Mouse (Mus musculus) embryonic facial prominence, embryonic 13.5 days (tissue): ENCODE measurements around the gene Eefsec. TPM values are rescaled to one million over a fixed set of nuclear protein-coding genes. Genes with fewer than 3 reads are reported as not detected.

ENCODE experiments used
- ATAC-seq: fragments of 200-750 bp; cut with Nextera tagmentation; 2 replicates; pipeline ENCODE4 v1.8.0; 2017; ENCODE audit warnings: low read depth; ENCODE audit not compliant: insufficient number of reproducible peaks, insufficient read depth, low FRiP score, low TSS enrichment
- H3K27ac ChIP-seq: fragments of 300-500 bp; sonication (generic); 2 replicates; pipeline ENCODE4 v1.5.1; 2015; ENCODE audit warnings: moderate library complexity, mild to moderate bottlenecking, inconsistent platforms
- H3K27me3 ChIP-seq: fragments of 300-500 bp; sonication (generic); 2 replicates; pipeline ENCODE4 v1.6.1; 2015; ENCODE audit warnings: mild to moderate bottlenecking, inconsistent platforms
- H3K36me3 ChIP-seq: fragments of 300-500 bp; sonication (generic); 2 replicates; pipeline ENCODE4 v1.6.1; 2015; ENCODE audit warnings: mild to moderate bottlenecking, inconsistent platforms
- H3K4me1 ChIP-seq: fragments of 300-500 bp; sonication (generic); 2 replicates; pipeline ENCODE4 v1.6.1; 2015; ENCODE audit warnings: inconsistent platforms
- H3K4me2 ChIP-seq: fragments of 300-500 bp; sonication (generic); 2 replicates; pipeline ENCODE4 v1.6.1; 2015; ENCODE audit warnings: moderate library complexity, mild to moderate bottlenecking, inconsistent platforms
- H3K4me3 ChIP-seq: fragments of 300-500 bp; sonication (generic); 2 replicates; pipeline ENCODE4 v1.5.1; 2015; ENCODE audit warnings: mild to moderate bottlenecking, inconsistent platforms
- H3K9ac ChIP-seq: fragments of 300-500 bp; sonication (generic); 2 replicates; pipeline ENCODE4 v1.6.1; 2015; ENCODE audit warnings: mild to moderate bottlenecking, inconsistent platforms
- H3K9me3 ChIP-seq: fragments of 300-500 bp; sonication (generic); 2 replicates; pipeline ENCODE4 v1.6.1; 2016; ENCODE audit warnings: inconsistent platforms
- WGBS: fragments of 180-500 bp; shearing (Covaris S2); methylation state at CpG from one replicate; pipeline ENCODE4 v1.1.7; 2015; ENCODE audit warnings: mixed read lengths; 5-methylcytosine and 5-hydroxymethylcytosine counted together
- polyA plus RNA-seq: library from polyadenylated mRNA; unstranded; fragments of >200 nt; fragmentation: Nextera tagmentation; extraction: Ambion mirVana; gene quantifications from 2 replicates; pipeline ENCODE4 v1.2.1, GENCODE M21; 2015

The Eefsec gene
- polyA plus RNA-seq, 1 experiment from 2014 or later = 46.9 TPM

GRCm38 (mm10) chr6:88412604-88413003 lies 33.7 kb downstream of the Eefsec start:
- Histone ChIP-seq H3K27ac (no peak overlapping the region), H3K36me3 (no peaks in the 10 kb centered on the region), H3K4me2 (no peak overlapping the region), H3K27me3 (no peaks in the 10 kb centered on the region), H3K9me3 (no peaks in the 10 kb centered on the region), H3K4me1 (peaks cover 63% of the 10 kb centered on the region), H3K4me3 (no peak overlapping the region), H3K9ac (no peak overlapping the region)
- no peak for ATAC-seq
- WGBS = 64% methylated on average over 2 of the region's 2 CpGs

- ATAC-seq = no peak; the same call in 1 of the 2 replicates
- Histone ChIP-seq H3K4me1 (peaks cover 37% of the 10 kb centered on the region), H3K27ac (peak overlapping the region; percentile 73), H3K4me2 (no peak overlapping the region), H3K36me3 (no peaks in the 10 kb centered on the region), H3K9ac (no peak overlapping the region), H3K9me3 (no peaks in the 10 kb centered on the region), H3K27me3 (no peaks in the 10 kb centered on the region), H3K4me3 (no peak overlapping the region)
- 10% methylated on average over 5 of the region's 5 CpGs for WGBS
These were observed 36.8 kb downstream of the Eefsec start for GRCm38 (mm10) chr6:88409492-88409891.

GRCm38 (mm10) chr6:88400451-88400850 lies 45.9 kb downstream of the Eefsec start:
- Histone ChIP-seq H3K4me1 (peaks cover 21% of the 10 kb centered on the region), H3K4me3 (no peak overlapping the region), H3K27ac (no peak overlapping the region), H3K9ac (no peak overlapping the region), H3K36me3 (no peaks in the 10 kb centered on the region), H3K9me3 (no peaks in the 10 kb centered on the region), H3K27me3 (no peaks in the 10 kb centered on the region), H3K4me2 (no peak overlapping the region)
- ATAC-seq = no peak
- WGBS = 65% methylated on average over 6 of the region's 6 CpGs

- 70% methylated on average over 2 of the region's 2 CpGs for WGBS
- no peaks in the 10 kb centered on the region for H3K27me3 ChIP-seq
- H3K4me3 ChIP-seq = no peak overlapping the region
- H3K36me3 ChIP-seq = no peaks in the 10 kb centered on the region
- no peak overlapping the region for H3K4me2 ChIP-seq
- no peaks in the 10 kb centered on the region for H3K9me3 ChIP-seq
- H3K4me1 ChIP-seq = peaks cover 35% of the 10 kb centered on the region
- no peak for ATAC-seq
- H3K9ac ChIP-seq = no peak overlapping the region
- H3K27ac ChIP-seq = no peak overlapping the region
These were observed 48.4 kb downstream of the Eefsec start for GRCm38 (mm10) chr6:88397985-88398384.

- Histone ChIP-seq H3K36me3 (0 out of 2 replicates have a peak, but pooled peaks cover 3% of the 10 kb centered on the region), H3K4me1 (peaks cover 51% of the 10 kb centered on the region), H3K9me3 (no peaks in the 10 kb centered on the region), H3K9ac (no peak overlapping the region), H3K4me2 (no peak overlapping the region), H3K27ac (peak overlapping the region; percentile 76), H3K4me3 (no peak overlapping the region), H3K27me3 (no peaks in the 10 kb centered on the region)
- WGBS = 36% methylated on average over 5 of the region's 5 CpGs
- ATAC-seq = no peak
These were observed 57.4 kb downstream of the Eefsec start for GRCm38 (mm10) chr6:88388946-88389345.

- Histone ChIP-seq H3K27me3 (no peaks in the 10 kb centered on the region), H3K36me3 (0 out of 2 replicates have a peak, but pooled peaks cover 3% of the 10 kb centered on the region), H3K9me3 (no peaks in the 10 kb centered on the region), H3K4me3 (no peak overlapping the region), H3K27ac (peak overlapping the region; percentile 76), H3K9ac (no peak overlapping the region), H3K4me1 (peaks cover 55% of the 10 kb centered on the region), H3K4me2 (no peak overlapping the region)
- no peak for ATAC-seq
- 41% methylated on average over 8 of the region's 8 CpGs for WGBS
These were observed 58.3 kb downstream of the Eefsec start for GRCm38 (mm10) chr6:88387836-88388724.

- 21% methylated on average over 8 of the region's 8 CpGs for WGBS
- Histone ChIP-seq H3K4me1 (peaks cover 62% of the 10 kb centered on the region), H3K4me2 (peak overlapping the region; percentile 41), H3K9ac (peak overlapping the region; percentile 46), H3K9me3 (no peaks in the 10 kb centered on the region), H3K27ac (peak overlapping the region; percentile 91), H3K27me3 (no peaks in the 10 kb centered on the region), H3K4me3 (no peak overlapping the region), H3K36me3 (no peaks in the 10 kb centered on the region)
- peak; percentile 62; the same call in 1 of the 2 replicates for ATAC-seq
These were observed 61.8 kb downstream of the Eefsec start for GRCm38 (mm10) chr6:88384420-88385053.

- H3K27me3 ChIP-seq = no peaks in the 10 kb centered on the region
- H3K27ac ChIP-seq = peak overlapping the region; percentile 91
- H3K4me2 ChIP-seq = peak overlapping the region; percentile 41
- H3K9ac ChIP-seq = no peak overlapping the region
- H3K4me3 ChIP-seq = no peak overlapping the region
- no peaks in the 10 kb centered on the region for H3K36me3 ChIP-seq
- no peak for ATAC-seq
- peaks cover 62% of the 10 kb centered on the region for H3K4me1 ChIP-seq
- H3K9me3 ChIP-seq = no peaks in the 10 kb centered on the region
These were observed 62.6 kb downstream of the Eefsec start for GRCm38 (mm10) chr6:88383734-88384133.

GRCm38 (mm10) chr6:88379756-88380155 lies 66.6 kb downstream of the Eefsec start:
- no peak overlapping the region for H3K4me2 ChIP-seq
- 20% methylated on average over 3 of the region's 3 CpGs for WGBS
- H3K36me3 ChIP-seq = no peaks in the 10 kb centered on the region
- H3K27me3 ChIP-seq = no peaks in the 10 kb centered on the region
- no peak overlapping the region for H3K4me3 ChIP-seq
- no peak for ATAC-seq
- no peak overlapping the region for H3K27ac ChIP-seq
- peaks cover 29% of the 10 kb centered on the region for H3K4me1 ChIP-seq
- H3K9me3 ChIP-seq = no peaks in the 10 kb centered on the region
- H3K9ac ChIP-seq = no peak overlapping the region

GRCm38 (mm10) chr6:88378829-88379228 lies 67.5 kb downstream of the Eefsec start:
- H3K4me1 ChIP-seq = peaks cover 23% of the 10 kb centered on the region
- no peaks in the 10 kb centered on the region for H3K36me3 ChIP-seq
- no peak overlapping the region for H3K4me3 ChIP-seq
- no peak overlapping the region for H3K27ac ChIP-seq
- 86% methylated on average over 1 of the region's 1 CpGs for WGBS
- H3K27me3 ChIP-seq = no peaks in the 10 kb centered on the region
- H3K9ac ChIP-seq = no peak overlapping the region
- no peaks in the 10 kb centered on the region for H3K9me3 ChIP-seq
- H3K4me2 ChIP-seq = no peak overlapping the region
- ATAC-seq = no peak

GRCm38 (mm10) chr6:88374247-88374646 lies 72.1 kb downstream of the Eefsec start:
- ATAC-seq = no peak
- no peak overlapping the region for H3K4me3 ChIP-seq
- WGBS = 69% methylated on average over 7 of the region's 7 CpGs

More at GRCm38 (mm10) chr6:88374247-88374646, 72.1 kb downstream of the Eefsec start:
- Histone ChIP-seq H3K27me3 (no peaks in the 10 kb centered on the region), H3K36me3 (0 out of 2 replicates have a peak, but pooled peaks cover 5% of the 10 kb centered on the region), H3K9ac (no peak overlapping the region), H3K4me2 (no peak overlapping the region), H3K4me1 (peaks cover 21% of the 10 kb centered on the region), H3K9me3 (no peaks in the 10 kb centered on the region), H3K27ac (no peak overlapping the region)
